Mouse (Mus musculus) C2C12 (cell line): Measurements from ENCODE around the gene Rasal1. TPM values are rescaled to one million over a fixed set of nuclear protein-coding genes. Genes with fewer than 3 reads are reported as not detected.

Source experiments
- H3K27me3 ChIP-seq: one replicate; pipeline ENCODE4 v1.6.1; 2011; ENCODE audit not compliant: control insufficient read depth, insufficient read depth, insufficient read length
- H3K36me3 ChIP-seq: one replicate; pipeline ENCODE4 v1.6.1; 2011; ENCODE audit not compliant: control insufficient read depth, insufficient read depth
- H3K4me3 ChIP-seq: one replicate; pipeline ENCODE4 v1.5.1; 2011; ENCODE audit warnings: mild to moderate bottlenecking, control low read depth; ENCODE audit not compliant: poor library complexity, insufficient read depth, severe bottlenecking
- H3K79me2 ChIP-seq: one replicate; pipeline ENCODE4 v1.6.1; 2011; ENCODE audit not compliant: control insufficient read depth, insufficient read depth
- H3K79me3 ChIP-seq: one replicate; pipeline ENCODE4 v1.6.1; 2011; ENCODE audit warnings: low read depth, control low read depth
- H3ac ChIP-seq: one replicate; pipeline ENCODE3; 2011; ENCODE audit warnings: low read depth; ENCODE audit not compliant: control insufficient read depth, insufficient read length
- CEBPB ChIP-seq: IDR thresholded peaks from one replicate; pipeline ENCODE4 v1.6.1; 2011; ENCODE audit warnings: low read depth, mild to moderate bottlenecking, control low read depth, moderate library complexity
- CTCF ChIP-seq: IDR thresholded peaks from one replicate; pipeline ENCODE4 v1.5.1; 2011; ENCODE audit not compliant: control insufficient read depth, insufficient read depth, insufficient read length
- FOSL1 ChIP-seq: IDR thresholded peaks from one replicate; pipeline ENCODE4 v1.8.0; 2011; ENCODE audit warnings: mild to moderate bottlenecking, low read length; ENCODE audit not compliant: poor library complexity, insufficient read depth, severe bottlenecking
- MAX ChIP-seq: IDR thresholded peaks from one replicate; pipeline ENCODE4 v1.6.1; 2011; ENCODE audit warnings: mild to moderate bottlenecking, control low read depth
- MYOD1 ChIP-seq: IDR thresholded peaks from one replicate; pipeline ENCODE4 v1.6.1; 2011; ENCODE audit warnings: low read depth; ENCODE audit not compliant: control insufficient read depth, insufficient read length
- MYOG ChIP-seq: IDR thresholded peaks from one replicate; pipeline ENCODE4 v1.6.1; 2011; ENCODE audit not compliant: control insufficient read depth, insufficient read length; ENCODE audit errors: extremely low read depth
- USF1 ChIP-seq: IDR thresholded peaks from one replicate; pipeline ENCODE4 v1.6.1; 2011; ENCODE audit warnings: low read depth, mild to moderate bottlenecking, control low read depth, moderate library complexity
- polyA plus RNA-seq: library from polyadenylated mRNA; unstranded; fragments of >200 nt; fragmentation: generic; extraction: Trizol; gene quantifications from one replicate; pipeline ENCODE4 v1.2.1, GENCODE M21; 2012; ENCODE audit warnings: missing spikeins

Gene Rasal1
- polyA plus RNA-seq, 1 experiment = not detected

- Histone ChIP-seq H3K79me2 (no peaks in the 10 kb centered on the region), H3ac (no peak overlapping the region), H3K4me3 (no peak overlapping the region), H3K36me3 (no peaks in the 10 kb centered on the region), H3K27me3 (peaks cover 55% of the 10 kb centered on the region), H3K79me3 (no peaks in the 10 kb centered on the region)
- TF ChIP-seq MYOG = no peak
- no peak for TF ChIP-seq MAX
- no peak for TF ChIP-seq FOSL1
- TF ChIP-seq USF1 = no peak
- no peak for TF ChIP-seq CEBPB
- TF ChIP-seq CTCF = no peak
- TF ChIP-seq MYOD1 = no peak
Measured at GRCm38 (mm10) chr5:120682982-120683771, 34.6 kb downstream of the Rasal1 start.

GRCm38 (mm10) chr5:120685678-120686077, 37.1 kb downstream of the Rasal1 start:
- H3K79me2 ChIP-seq = no peaks in the 10 kb centered on the region

GRCm38 (mm10) chr5:120686749-120687483, 38.3 kb downstream of the Rasal1 start:
- Histone ChIP-seq H3K4me3 (no peak overlapping the region), H3K27me3 (peaks cover 64% of the 10 kb centered on the region), H3K36me3 (no peaks in the 10 kb centered on the region), H3ac (no peak overlapping the region), H3K79me3 (no peaks in the 10 kb centered on the region), H3K79me2 (no peaks in the 10 kb centered on the region)
- TF ChIP-seq FOSL1 = no peak
- TF ChIP-seq CTCF = no peak
- TF ChIP-seq USF1 = no peak
- no peak for TF ChIP-seq CEBPB
- TF ChIP-seq MYOG = no peak
- no peak for TF ChIP-seq MYOD1
- no peak for TF ChIP-seq MAX

More at GRCm38 (mm10) chr5:120685678-120686077, 37.1 kb downstream of the Rasal1 start:
- peaks cover 56% of the 10 kb centered on the region for H3K27me3 ChIP-seq
- no peaks in the 10 kb centered on the region for H3K79me3 ChIP-seq
- H3ac ChIP-seq = no peak overlapping the region
- no peaks in the 10 kb centered on the region for H3K36me3 ChIP-seq
- H3K4me3 ChIP-seq = no peak overlapping the region
- no peak for TF ChIP-seq CEBPB
- no peak for TF ChIP-seq MYOG
- no peak for TF ChIP-seq USF1
- TF ChIP-seq CTCF = no peak
- TF ChIP-seq MYOD1 = no peak
- TF ChIP-seq MAX = no peak
- TF ChIP-seq FOSL1 = no peak

GRCm38 (mm10) chr5:120687484-120687851, 38.9 kb downstream of the Rasal1 start:
- no peaks in the 10 kb centered on the region for H3K79me2 ChIP-seq
- TF ChIP-seq MYOG (no peak), MAX (no peak), MYOD1 (no peak), FOSL1 (no peak), CEBPB (no peak), USF1 (no peak), CTCF (no peak)
- no peaks in the 10 kb centered on the region for H3K79me3 ChIP-seq
- H3K4me3 ChIP-seq = no peak overlapping the region
- H3K27me3 ChIP-seq = peaks cover 64% of the 10 kb centered on the region
- no peak overlapping the region for H3ac ChIP-seq
- no peaks in the 10 kb centered on the region for H3K36me3 ChIP-seq

- TF ChIP-seq CEBPB = no peak
- TF ChIP-seq CTCF = no peak
- no peak for TF ChIP-seq MYOD1
- no peak for TF ChIP-seq USF1
- no peak for TF ChIP-seq MYOG
- no peak for TF ChIP-seq FOSL1
- TF ChIP-seq MAX = no peak
- peaks cover 66% of the 10 kb centered on the region for H3K27me3 ChIP-seq
- H3ac ChIP-seq = no peak overlapping the region
- no peaks in the 10 kb centered on the region for H3K79me3 ChIP-seq
- no peaks in the 10 kb centered on the region for H3K36me3 ChIP-seq
- no peaks in the 10 kb centered on the region for H3K79me2 ChIP-seq
- no peak overlapping the region for H3K4me3 ChIP-seq
Measured at GRCm38 (mm10) chr5:120687897-120688296, 39.3 kb downstream of the Rasal1 start.
